Mouse (Mus musculus): Measurements from ENCODE around the gene Fam171a1. TPM values are rescaled to one million over a fixed set of nuclear protein-coding genes. Genes with fewer than 3 reads are reported as not detected.

The Fam171a1 gene
- polyA plus RNA-seq, 1 experiment: 2.7 TPM

DNA sequence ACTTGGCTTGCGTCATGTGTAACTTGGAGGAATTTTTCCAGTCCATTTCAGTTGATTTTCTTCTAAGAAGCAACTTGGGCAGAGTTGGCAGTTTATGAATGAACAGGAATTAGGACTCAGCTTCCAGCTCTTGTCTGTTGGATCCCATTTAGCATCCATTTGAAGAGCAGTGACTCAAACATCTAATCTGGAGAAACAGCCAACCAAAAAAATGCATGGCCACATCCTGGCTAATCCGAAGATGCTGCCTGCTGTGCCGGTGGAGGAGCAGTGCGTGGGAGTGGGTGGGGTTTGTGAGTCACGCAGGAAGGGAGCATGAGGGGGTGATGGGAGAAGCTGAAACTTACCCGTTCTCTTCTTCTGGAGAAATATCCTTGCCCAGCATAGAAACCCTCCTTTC, 104.2 kb downstream of the Fam171a1 start:
- WGBS: 96% methylated on average over 6 of the region's 6 CpGs
- DNase-seq: no peak
- Histone ChIP-seq H3K36me3 (ENCODE audit: control insufficient read depth, insufficient read depth, low read length) (no peaks in the 10 kb centered on the region), H3K4me1 (replicated peaks; ENCODE audit: control insufficient read depth, insufficient read depth, low read length) (no peaks in the 10 kb centered on the region), H3K27me3 (ENCODE audit: control insufficient read depth, insufficient read depth, low read length) (no peaks in the 10 kb centered on the region), H3K4me3 (ENCODE audit: control insufficient read depth, insufficient read depth, low read length) (no peak overlapping the region), H3K27ac (ENCODE audit: control insufficient read depth, insufficient read depth, low read length) (no peak overlapping the region)
- TF ChIP-seq CTCF (IDR thresholded peaks at IDR 0.05; ENCODE audit: borderline replicate concordance, control insufficient read depth, extremely low read depth, insufficient read depth, low read length, poor library complexity) (no peak), POLR2A (IDR thresholded peaks at IDR 0.05; ENCODE audit: control insufficient read depth, extremely low read depth, insufficient read depth, low read length, poor library complexity) (no peak)

DNA sequence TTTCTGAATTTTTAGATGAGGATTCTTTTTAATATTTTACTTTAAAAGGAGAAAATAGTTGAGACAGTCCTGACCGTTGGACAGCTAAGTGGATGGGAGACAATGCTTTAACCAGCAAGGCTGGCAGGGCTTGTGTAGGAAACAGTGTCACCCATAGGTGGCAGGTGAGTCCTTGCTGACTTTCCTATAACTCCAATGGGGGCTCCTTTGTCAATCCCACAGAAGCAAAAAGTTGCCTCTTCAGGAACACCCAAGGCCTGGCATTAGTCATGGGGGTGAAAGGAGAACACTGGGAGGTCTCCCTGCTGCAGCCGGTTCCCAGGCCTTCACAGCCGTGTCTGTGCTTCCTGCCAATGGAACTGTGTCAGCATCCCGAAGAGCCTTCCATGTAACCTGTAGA, 114.5 kb downstream of the Fam171a1 start:
- TF ChIP-seq CTCF (IDR thresholded peaks at IDR 0.05; ENCODE audit: borderline replicate concordance, control insufficient read depth, extremely low read depth, insufficient read depth, low read length, poor library complexity) (no peak), POLR2A (IDR thresholded peaks at IDR 0.05; ENCODE audit: control insufficient read depth, extremely low read depth, insufficient read depth, low read length, poor library complexity) (no peak)
- H3K27ac ChIP-seq (ENCODE audit: control insufficient read depth, insufficient read depth, low read length): no peak overlapping the region
- H3K27me3 ChIP-seq (ENCODE audit: control insufficient read depth, insufficient read depth, low read length): no peaks in the 10 kb centered on the region
- DNase-seq: peak; percentile 3
- no peaks in the 10 kb centered on the region for H3K36me3 ChIP-seq (ENCODE audit: control insufficient read depth, insufficient read depth, low read length)
- H3K4me1 ChIP-seq (replicated peaks; ENCODE audit: control insufficient read depth, insufficient read depth, low read length): no peaks in the 10 kb centered on the region
- no peak overlapping the region for H3K4me3 ChIP-seq (ENCODE audit: control insufficient read depth, insufficient read depth, low read length)
- WGBS: 88% methylated on average over 4 of the region's 4 CpGs

DNA sequence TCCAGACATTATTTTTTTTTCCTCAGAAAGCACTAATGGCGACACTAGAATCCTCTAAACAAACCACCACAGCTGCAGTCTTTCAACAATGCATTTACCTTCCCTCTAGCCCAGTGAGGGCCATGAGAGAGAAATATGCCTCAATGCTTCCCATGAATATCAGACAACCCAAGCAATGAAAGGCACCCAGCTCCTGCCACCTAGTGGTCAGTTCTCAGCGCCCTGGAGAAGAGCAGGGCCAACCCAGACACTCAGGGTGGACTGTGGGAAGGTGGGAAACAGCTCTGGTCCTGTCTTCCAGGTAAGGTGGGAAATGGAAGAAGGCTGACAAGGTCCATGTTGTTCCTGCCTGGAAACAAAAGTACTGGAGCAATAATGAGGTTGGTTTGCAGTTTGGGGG, 115.0 kb downstream of the Fam171a1 start:
- Histone ChIP-seq H3K4me1 (replicated peaks; ENCODE audit: control insufficient read depth, insufficient read depth, low read length) (no peaks in the 10 kb centered on the region), H3K27me3 (ENCODE audit: control insufficient read depth, insufficient read depth, low read length) (no peaks in the 10 kb centered on the region), H3K4me3 (ENCODE audit: control insufficient read depth, insufficient read depth, low read length) (no peak overlapping the region), H3K36me3 (ENCODE audit: control insufficient read depth, insufficient read depth, low read length) (no peaks in the 10 kb centered on the region), H3K27ac (ENCODE audit: control insufficient read depth, insufficient read depth, low read length) (no peak overlapping the region)
- peak; percentile 40 for DNase-seq
- TF ChIP-seq POLR2A (IDR thresholded peaks at IDR 0.05; ENCODE audit: control insufficient read depth, extremely low read depth, insufficient read depth, low read length, poor library complexity) (no peak), CTCF (IDR thresholded peaks at IDR 0.05; ENCODE audit: borderline replicate concordance, control insufficient read depth, extremely low read depth, insufficient read depth, low read length, poor library complexity) (peak; percentile 68; the same call in 1 of the 2 replicates)
- WGBS: 19% methylated on average over 2 of the region's 2 CpGs

DNA sequence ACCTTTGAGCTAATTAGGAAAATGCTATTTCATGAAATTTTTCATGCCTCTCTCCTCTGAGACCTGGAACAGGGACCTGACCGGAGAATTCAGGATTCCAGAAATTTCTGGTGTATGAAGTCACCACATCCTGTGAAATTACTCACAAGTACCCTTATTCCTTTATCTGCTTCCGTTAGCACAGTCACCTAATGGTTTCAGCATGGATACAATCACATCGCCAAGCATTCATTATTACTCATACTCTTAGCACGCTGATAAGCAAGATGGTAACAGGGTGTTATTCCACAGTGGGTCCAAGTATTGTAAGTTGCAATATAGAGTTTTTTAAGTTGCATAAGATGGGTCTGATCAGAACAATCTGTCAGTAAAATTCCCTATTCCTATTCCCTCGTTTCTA, 125.2 kb downstream of the Fam171a1 start:
- TF ChIP-seq POLR2A (IDR thresholded peaks at IDR 0.05; ENCODE audit: control insufficient read depth, extremely low read depth, insufficient read depth, low read length, poor library complexity) (no peak), CTCF (IDR thresholded peaks at IDR 0.05; ENCODE audit: borderline replicate concordance, control insufficient read depth, extremely low read depth, insufficient read depth, low read length, poor library complexity) (no peak)
- Histone ChIP-seq H3K27ac (ENCODE audit: control insufficient read depth, insufficient read depth, low read length) (no peak overlapping the region), H3K4me3 (ENCODE audit: control insufficient read depth, insufficient read depth, low read length) (no peak overlapping the region), H3K4me1 (replicated peaks; ENCODE audit: control insufficient read depth, insufficient read depth, low read length) (no peaks in the 10 kb centered on the region), H3K27me3 (ENCODE audit: control insufficient read depth, insufficient read depth, low read length) (no peaks in the 10 kb centered on the region), H3K36me3 (ENCODE audit: control insufficient read depth, insufficient read depth, low read length) (no peaks in the 10 kb centered on the region)
- WGBS: 73% methylated on average over 5 of the region's 5 CpGs
- no peak for DNase-seq

DNA sequence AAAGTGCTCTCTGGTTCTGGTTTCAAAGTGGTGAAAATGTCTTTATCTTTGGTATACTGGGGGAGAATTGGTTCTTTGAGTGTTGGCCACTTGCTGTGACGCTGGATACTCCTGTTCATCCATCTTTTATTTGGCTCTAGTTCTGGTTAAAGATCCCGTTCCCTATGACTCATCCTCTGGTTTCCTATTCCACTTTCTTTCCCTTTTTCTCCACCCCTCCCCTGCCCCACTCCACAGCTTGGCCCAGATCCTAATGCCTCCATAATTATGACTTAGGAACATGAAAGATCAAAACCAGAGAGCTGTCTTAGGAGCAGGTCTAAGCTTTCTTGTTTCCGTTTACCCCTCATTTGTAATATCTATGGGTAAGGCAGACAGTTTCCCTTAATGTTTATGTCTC, 130.2 kb downstream of the Fam171a1 start:
- no peak for TF ChIP-seq CTCF (IDR thresholded peaks at IDR 0.05; ENCODE audit: borderline replicate concordance, control insufficient read depth, extremely low read depth, insufficient read depth, low read length, poor library complexity)
- TF ChIP-seq POLR2A (IDR thresholded peaks at IDR 0.05; ENCODE audit: control insufficient read depth, extremely low read depth, insufficient read depth, low read length, poor library complexity): no peak
- 86% methylated on average over 3 of the region's 3 CpGs for WGBS
- H3K36me3 ChIP-seq (ENCODE audit: control insufficient read depth, insufficient read depth, low read length): no peaks in the 10 kb centered on the region

DNA sequence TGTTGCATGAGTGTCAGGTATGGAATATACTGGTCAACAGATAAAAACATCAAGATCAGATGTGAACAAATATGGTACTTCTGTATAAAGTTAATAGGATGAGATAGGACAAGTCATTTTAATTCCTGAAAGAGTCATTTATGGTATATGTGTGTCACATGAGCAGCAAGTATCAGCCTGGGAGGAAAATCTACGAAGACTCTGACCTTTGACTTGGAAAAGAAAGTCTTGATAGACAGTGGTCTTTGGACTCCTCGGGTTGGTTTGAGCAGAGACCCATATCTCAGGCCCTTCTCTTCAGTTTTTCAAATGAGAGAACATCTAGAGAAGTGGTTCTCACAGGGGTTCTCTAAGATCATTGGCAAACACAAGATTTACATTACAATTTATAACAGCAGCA, 137.3 kb downstream of the Fam171a1 start:
- no peak for TF ChIP-seq POLR2A (IDR thresholded peaks at IDR 0.05; ENCODE audit: control insufficient read depth, extremely low read depth, insufficient read depth, low read length, poor library complexity)
- no peak for TF ChIP-seq CTCF (IDR thresholded peaks at IDR 0.05; ENCODE audit: borderline replicate concordance, control insufficient read depth, extremely low read depth, insufficient read depth, low read length, poor library complexity)
- Histone ChIP-seq H3K4me1 (replicated peaks; ENCODE audit: control insufficient read depth, insufficient read depth, low read length) (no peaks in the 10 kb centered on the region), H3K27ac (ENCODE audit: control insufficient read depth, insufficient read depth, low read length) (no peak overlapping the region), H3K4me3 (ENCODE audit: control insufficient read depth, insufficient read depth, low read length) (no peak overlapping the region), H3K36me3 (ENCODE audit: control insufficient read depth, insufficient read depth, low read length) (no peaks in the 10 kb centered on the region), H3K27me3 (ENCODE audit: control insufficient read depth, insufficient read depth, low read length) (no peaks in the 10 kb centered on the region)
- no peak for DNase-seq
- 92% methylated on average over 2 of the region's 2 CpGs for WGBS

More for the DNA sequence above, 130.2 kb downstream of the Fam171a1 start:
- Histone ChIP-seq H3K27ac (ENCODE audit: control insufficient read depth, insufficient read depth, low read length) (no peak overlapping the region), H3K4me1 (replicated peaks; ENCODE audit: control insufficient read depth, insufficient read depth, low read length) (no peaks in the 10 kb centered on the region), H3K4me3 (ENCODE audit: control insufficient read depth, insufficient read depth, low read length) (no peak overlapping the region), H3K27me3 (ENCODE audit: control insufficient read depth, insufficient read depth, low read length) (no peaks in the 10 kb centered on the region)
- DNase-seq: no peak

DNA sequence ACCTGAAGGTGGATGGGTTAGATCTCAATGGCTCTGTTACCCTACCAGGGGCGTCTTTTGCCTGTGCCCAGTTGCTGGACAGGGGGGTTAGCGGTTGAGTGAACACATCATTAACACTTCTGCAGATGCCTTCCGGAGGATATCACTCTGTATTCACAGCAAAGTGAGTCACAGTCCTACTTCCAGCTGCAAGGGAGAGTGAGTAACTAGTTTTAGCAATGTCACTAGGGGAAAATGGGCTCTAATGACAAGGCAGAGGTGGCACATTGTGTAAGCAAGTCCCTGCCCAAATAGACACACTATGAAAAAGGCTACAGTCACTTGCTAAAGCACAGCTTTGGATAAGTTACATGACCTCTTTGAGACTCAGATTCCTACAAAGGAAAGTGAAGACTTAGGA, 152.4 kb downstream of the Fam171a1 start:
- 95% methylated on average over 3 of the region's 3 CpGs for WGBS
- no peak overlapping the region for H3K4me3 ChIP-seq (ENCODE audit: control insufficient read depth, insufficient read depth, low read length)
- H3K4me1 ChIP-seq (replicated peaks; ENCODE audit: control insufficient read depth, insufficient read depth, low read length): no peaks in the 10 kb centered on the region
- no peaks in the 10 kb centered on the region for H3K27me3 ChIP-seq (ENCODE audit: control insufficient read depth, insufficient read depth, low read length)
- H3K36me3 ChIP-seq (ENCODE audit: control insufficient read depth, insufficient read depth, low read length): no peaks in the 10 kb centered on the region
- DNase-seq: no peak
- TF ChIP-seq POLR2A (IDR thresholded peaks at IDR 0.05; ENCODE audit: control insufficient read depth, extremely low read depth, insufficient read depth, low read length, poor library complexity) (no peak), CTCF (IDR thresholded peaks at IDR 0.05; ENCODE audit: borderline replicate concordance, control insufficient read depth, extremely low read depth, insufficient read depth, low read length, poor library complexity) (no peak)
- no peak overlapping the region for H3K27ac ChIP-seq (ENCODE audit: control insufficient read depth, insufficient read depth, low read length)
